Mouse (Mus musculus) thymus, adult 2 months (tissue): Measurements from ENCODE around the gene Zkscan7.

Experiments used
- CTCF ChIP-seq: fragments of 200-500 bp; IDR thresholded peaks from 2 replicates; pipeline ENCODE4 v1.5.1; 2012; ENCODE audit warnings: mild to moderate bottlenecking, control low read depth, low read length, moderate library complexity, borderline replicate concordance; ENCODE audit not compliant: control insufficient read depth, poor library complexity, insufficient read depth; ENCODE audit errors: extremely low read depth
- POLR2A ChIP-seq: fragments of 200-500 bp; IDR thresholded peaks from 2 replicates; pipeline ENCODE4 v1.6.1; 2012; ENCODE audit warnings: mild to moderate bottlenecking, low read length, control low read depth, moderate library complexity; ENCODE audit not compliant: control insufficient read depth, poor library complexity, insufficient read depth; ENCODE audit errors: extremely low read depth

GRCm38 (mm10) chr9:122922436-122922835, 37.0 kb downstream of the Zkscan7 start:
- no peak for TF ChIP-seq POLR2A
- TF ChIP-seq CTCF, result no peak
